Mouse (Mus musculus) forebrain, embryonic 12.5 days (tissue): ENCODE results near the gene Adcy2. TPM values are rescaled to one million over a fixed set of nuclear protein-coding genes. Genes with fewer than 3 reads are reported as not detected.

Source experiments
- ATAC-seq: fragments of 200-750 bp; cut with Nextera tagmentation; 2 replicates; pipeline ENCODE4 v1.8.0; 2017; ENCODE audit warnings: moderate TSS enrichment; ENCODE audit not compliant: low FRiP score
- H3K27ac ChIP-seq: fragments of 300-500 bp; sonication (generic); 2 replicates; pipeline ENCODE4 v1.5.1; 2016; ENCODE audit warnings: mild to moderate bottlenecking
- H3K27me3 ChIP-seq: fragments of 300-500 bp; sonication (generic); 2 replicates; pipeline ENCODE4 v1.6.1; 2016; ENCODE audit warnings: mild to moderate bottlenecking
- H3K36me3 ChIP-seq: fragments of 300-500 bp; sonication (generic); replicated peaks from 2 replicates; pipeline ENCODE4 v1.6.1; 2016; ENCODE audit warnings: mild to moderate bottlenecking
- H3K4me1 ChIP-seq: fragments of 300-500 bp; sonication (generic); 2 replicates; pipeline ENCODE4 v1.6.1; 2016
- H3K4me2 ChIP-seq: fragments of 300-500 bp; sonication (generic); 2 replicates; pipeline ENCODE4 v1.6.1; 2016; ENCODE audit warnings: mild to moderate bottlenecking, moderate library complexity
- H3K4me3 ChIP-seq: fragments of 300-500 bp; sonication (generic); replicated peaks from 2 replicates; pipeline ENCODE4 v1.5.1; 2016; ENCODE audit warnings: mild to moderate bottlenecking
- H3K9ac ChIP-seq: fragments of 300-500 bp; sonication (generic); 2 replicates; pipeline ENCODE4 v1.6.1; 2016; ENCODE audit warnings: mild to moderate bottlenecking
- H3K9me3 ChIP-seq: fragments of 300-500 bp; sonication (generic); 2 replicates; pipeline ENCODE4 v1.6.1; 2016
- whole genome bisulfite sequencing: fragments of 180-500 bp; shearing (Covaris S2); methylation state at CpG from one replicate; pipeline ENCODE4 v1.1.7; 2016; 5-methylcytosine and 5-hydroxymethylcytosine counted together
- polyA plus RNA-seq: library from polyadenylated mRNA; unstranded; fragments of >200 nt; fragmentation: Nextera tagmentation; extraction: Ambion mirVana; gene quantifications from 2 replicates; pipeline ENCODE4 v1.2.1, GENCODE M21; 2016

Adcy2 gene
- polyA plus RNA-seq, 1 experiment from 2014 or later, result 2.1 TPM

GRCm38 (mm10) chr13:68942735-68943134 lies 56.6 kb downstream of the Adcy2 start:
- no peak for ATAC-seq
- no peaks in the 10 kb centered on the region for H3K4me1 ChIP-seq
- H3K36me3 ChIP-seq, result no peaks in the 10 kb centered on the region
- no peak overlapping the region for H3K27ac ChIP-seq
- H3K27me3 ChIP-seq, result no peaks in the 10 kb centered on the region
- H3K4me3 ChIP-seq, result no peak overlapping the region
- H3K4me2 ChIP-seq, result no peak overlapping the region
- WGBS, result 73% methylated on average over 2 of the region's 2 CpGs
- H3K9me3 ChIP-seq, result no peaks in the 10 kb centered on the region
- H3K9ac ChIP-seq, result no peak overlapping the region

GRCm38 (mm10) chr13:68941429-68941828 lies 57.9 kb downstream of the Adcy2 start:
- Histone ChIP-seq H3K9ac (no peak overlapping the region), H3K9me3 (no peaks in the 10 kb centered on the region), H3K27ac (no peak overlapping the region), H3K4me2 (no peak overlapping the region), H3K4me1 (no peaks in the 10 kb centered on the region), H3K36me3 (no peaks in the 10 kb centered on the region), H3K4me3 (no peak overlapping the region), H3K27me3 (no peaks in the 10 kb centered on the region)
- 97% methylated on average over 1 of the region's 1 CpGs for WGBS
- no peak for ATAC-seq

- H3K4me1 ChIP-seq, result no peaks in the 10 kb centered on the region
- H3K9me3 ChIP-seq, result no peaks in the 10 kb centered on the region
- H3K27me3 ChIP-seq, result no peaks in the 10 kb centered on the region
- no peak overlapping the region for H3K4me3 ChIP-seq
- ATAC-seq, result no peak
- no peak overlapping the region for H3K4me2 ChIP-seq
- no peak overlapping the region for H3K9ac ChIP-seq
- H3K27ac ChIP-seq, result no peak overlapping the region
- WGBS, result 82% methylated on average over 1 of the region's 1 CpGs
- no peaks in the 10 kb centered on the region for H3K36me3 ChIP-seq
These were observed 67.1 kb downstream of the Adcy2 start for GRCm38 (mm10) chr13:68932283-68932647.

- no peak overlapping the region for H3K4me3 ChIP-seq
- H3K9ac ChIP-seq, result no peak overlapping the region
- no peaks in the 10 kb centered on the region for H3K9me3 ChIP-seq
- ATAC-seq, result no peak
- no peaks in the 10 kb centered on the region for H3K4me1 ChIP-seq
- H3K27ac ChIP-seq, result no peak overlapping the region
- WGBS, result 90% methylated on average over 8 of the region's 8 CpGs
- H3K4me2 ChIP-seq, result no peak overlapping the region
- H3K36me3 ChIP-seq, result no peaks in the 10 kb centered on the region
- H3K27me3 ChIP-seq, result no peaks in the 10 kb centered on the region
These were observed 67.6 kb downstream of the Adcy2 start for GRCm38 (mm10) chr13:68931602-68932282.

GRCm38 (mm10) chr13:68928469-68928868 lies 70.9 kb downstream of the Adcy2 start:
- no peaks in the 10 kb centered on the region for H3K4me1 ChIP-seq
- no peak overlapping the region for H3K9ac ChIP-seq
- H3K4me3 ChIP-seq, result no peak overlapping the region
- no peaks in the 10 kb centered on the region for H3K27me3 ChIP-seq
- no peaks in the 10 kb centered on the region for H3K9me3 ChIP-seq
- no peak overlapping the region for H3K4me2 ChIP-seq
- H3K27ac ChIP-seq, result no peak overlapping the region
- WGBS, result 89% methylated on average over 6 of the region's 6 CpGs
- H3K36me3 ChIP-seq, result no peaks in the 10 kb centered on the region
- no peak for ATAC-seq

- ATAC-seq, result no peak
- no peaks in the 10 kb centered on the region for H3K27me3 ChIP-seq
- H3K27ac ChIP-seq, result no peak overlapping the region
- no peak overlapping the region for H3K4me2 ChIP-seq
- H3K4me1 ChIP-seq, result no peaks in the 10 kb centered on the region
- H3K9me3 ChIP-seq, result no peaks in the 10 kb centered on the region
- 90% methylated on average over 11 of the region's 11 CpGs for WGBS
- H3K9ac ChIP-seq, result no peak overlapping the region
- H3K4me3 ChIP-seq, result no peak overlapping the region
- no peaks in the 10 kb centered on the region for H3K36me3 ChIP-seq
These were observed 85.6 kb downstream of the Adcy2 start for GRCm38 (mm10) chr13:68913666-68914288.

GRCm38 (mm10) chr13:68906667-68907066 lies 92.7 kb downstream of the Adcy2 start:
- no peak for ATAC-seq
- Histone ChIP-seq H3K4me3 (no peak overlapping the region), H3K4me1 (no peaks in the 10 kb centered on the region), H3K4me2 (no peak overlapping the region), H3K9me3 (no peaks in the 10 kb centered on the region), H3K27ac (no peak overlapping the region), H3K9ac (no peak overlapping the region), H3K27me3 (no peaks in the 10 kb centered on the region), H3K36me3 (no peaks in the 10 kb centered on the region)
- WGBS, result 69% methylated on average over 1 of the region's 1 CpGs

- Histone ChIP-seq H3K4me3 (no peak overlapping the region), H3K36me3 (no peaks in the 10 kb centered on the region), H3K9me3 (no peaks in the 10 kb centered on the region), H3K9ac (no peak overlapping the region), H3K4me2 (no peak overlapping the region), H3K27ac (no peak overlapping the region), H3K4me1 (no peaks in the 10 kb centered on the region), H3K27me3 (no peaks in the 10 kb centered on the region)
- WGBS, result 88% methylated on average over 1 of the region's 1 CpGs
- ATAC-seq, result no peak
These were observed 96.6 kb downstream of the Adcy2 start for GRCm38 (mm10) chr13:68902708-68903107.

GRCm38 (mm10) chr13:68889929-68890593 lies 109.3 kb downstream of the Adcy2 start:
- no peak for ATAC-seq
- no peak overlapping the region for H3K4me3 ChIP-seq
- H3K9me3 ChIP-seq, result no peaks in the 10 kb centered on the region
- no peaks in the 10 kb centered on the region for H3K27me3 ChIP-seq
- no peak overlapping the region for H3K27ac ChIP-seq
- 89% methylated on average over 9 of the region's 9 CpGs for WGBS
- no peaks in the 10 kb centered on the region for H3K36me3 ChIP-seq
- H3K9ac ChIP-seq, result no peak overlapping the region
- no peak overlapping the region for H3K4me2 ChIP-seq
- no peaks in the 10 kb centered on the region for H3K4me1 ChIP-seq

GRCm38 (mm10) chr13:68868776-68869175 lies 130.6 kb downstream of the Adcy2 start:
- Histone ChIP-seq H3K4me1 (no peaks in the 10 kb centered on the region), H3K27ac (no peak overlapping the region), H3K9ac (no peak overlapping the region), H3K27me3 (no peaks in the 10 kb centered on the region), H3K4me3 (no peak overlapping the region), H3K36me3 (no peaks in the 10 kb centered on the region), H3K9me3 (no peaks in the 10 kb centered on the region), H3K4me2 (no peak overlapping the region)
- WGBS, result 87% methylated on average over 6 of the region's 6 CpGs
- ATAC-seq, result no peak

GRCm38 (mm10) chr13:68867940-68868655 lies 131.2 kb downstream of the Adcy2 start:
- H3K4me3 ChIP-seq, result no peak overlapping the region
- H3K9ac ChIP-seq, result no peak overlapping the region
- WGBS, result 73% methylated on average over 1 of the region's 1 CpGs
- no peak overlapping the region for H3K4me2 ChIP-seq
- no peaks in the 10 kb centered on the region for H3K9me3 ChIP-seq
- H3K36me3 ChIP-seq, result no peaks in the 10 kb centered on the region
- no peak for ATAC-seq
- H3K27ac ChIP-seq, result no peak overlapping the region
- H3K4me1 ChIP-seq, result no peaks in the 10 kb centered on the region
- no peaks in the 10 kb centered on the region for H3K27me3 ChIP-seq

GRCm38 (mm10) chr13:68860036-68860435 lies 139.3 kb downstream of the Adcy2 start:
- Histone ChIP-seq H3K27me3 (no peaks in the 10 kb centered on the region), H3K4me2 (no peak overlapping the region), H3K9ac (no peak overlapping the region), H3K36me3 (no peaks in the 10 kb centered on the region), H3K27ac (no peak overlapping the region), H3K4me1 (no peaks in the 10 kb centered on the region), H3K9me3 (no peaks in the 10 kb centered on the region), H3K4me3 (no peak overlapping the region)
- ATAC-seq, result no peak
- WGBS, result 56% methylated on average over 4 of the region's 4 CpGs
